Mouse (Mus musculus) ES-E14 (cell line): Measurements from ENCODE around the gene Scaf8. TPM values are rescaled to one million over a fixed set of nuclear protein-coding genes. Genes with fewer than 3 reads are reported as not detected.
"Not testable (repeated sequence)": the region's sequence is repeated elsewhere in the genome, so short reads cannot be mapped to it uniquely, and the experiment has no call there.

Experiments
- DNase-seq: peaks from one replicate; pipeline ENCODE4 v3.0.0-alpha.2; 2013; ENCODE audit warnings: low read depth, low spot score
- H3K27ac ChIP-seq: 2 replicates; pipeline ENCODE4 v1.5.1; 2012; ENCODE audit warnings: low read depth, mild to moderate bottlenecking, low read length, moderate library complexity, mixed read lengths; ENCODE audit not compliant: poor library complexity, insufficient read depth, severe bottlenecking
- H3K36me3 ChIP-seq: 2 replicates; pipeline ENCODE4 v1.6.1; 2012; ENCODE audit warnings: mild to moderate bottlenecking, low read length, moderate library complexity, mixed read lengths; ENCODE audit not compliant: control insufficient read depth, poor library complexity, insufficient read depth, severe bottlenecking
- H3K4me1 ChIP-seq, 2 experiments: fragments of 150-350 bp in 1 of 2; sonication (generic) in 1 of 2; 2 replicates each; pipeline ENCODE4 v1.6.1; 2012; ENCODE audit warnings: low read length in 2 of 2, mild to moderate bottlenecking in 1 of 2, mixed read lengths in 1 of 2; ENCODE audit not compliant: control insufficient read depth in 2 of 2, insufficient read depth in 2 of 2, poor library complexity in 1 of 2
- H3K4me3 ChIP-seq, 2 experiments: fragments of 150-350 bp in 1 of 2; sonication (generic) in 1 of 2; 2 replicates each; pipeline ENCODE4 v1.5.1; 2012; ENCODE audit warnings: low read length in 2 of 2, low read depth in 1 of 2, mild to moderate bottlenecking in 1 of 2, mixed read lengths in 1 of 2; ENCODE audit not compliant: insufficient read depth in 1 of 2, poor library complexity in 1 of 2, severe bottlenecking in 1 of 2
- H3K9ac ChIP-seq: 2 replicates; pipeline ENCODE4 v1.6.1; 2012; ENCODE audit warnings: low read depth, mild to moderate bottlenecking, low read length, mixed read lengths; ENCODE audit not compliant: poor library complexity, insufficient read depth, severe bottlenecking
- H3K9me3 ChIP-seq: fragments of 150-350 bp; sonication (generic); 2 replicates; pipeline ENCODE4 v1.6.1; 2012; ENCODE audit warnings: low read depth, mild to moderate bottlenecking, low read length; ENCODE audit not compliant: control insufficient read depth, insufficient read depth
- CHD2 ChIP-seq: IDR thresholded peaks from 2 replicates; pipeline ENCODE4 v1.6.1; 2014; ENCODE audit warnings: mild to moderate bottlenecking, low read depth, low read length, inconsistent platforms
- HCFC1 ChIP-seq: IDR thresholded peaks from 2 replicates; pipeline ENCODE4 v1.6.1; 2012; ENCODE audit warnings: low read length, inconsistent platforms, borderline replicate concordance; ENCODE audit not compliant: insufficient read depth
- MAFK ChIP-seq: IDR thresholded peaks from 2 replicates; pipeline ENCODE4 v1.6.1; 2014; ENCODE audit warnings: mild to moderate bottlenecking, low read depth, low read length, inconsistent platforms; ENCODE audit not compliant: insufficient read depth
- ZC3H11A ChIP-seq: IDR thresholded peaks from 2 replicates; pipeline ENCODE4 v1.6.1; 2012; ENCODE audit warnings: low read depth, mild to moderate bottlenecking, inconsistent platforms, low read length, borderline replicate concordance
- ZNF384 ChIP-seq: IDR thresholded peaks from 2 replicates; pipeline ENCODE4 v1.6.1; 2012; ENCODE audit warnings: low read depth, low read length, inconsistent platforms
- in situ Hi-C, 2 experiments: fragments of 600-800 bp; cut with MboI; formaldehyde crosslinking; loops; one replicate each; pipeline ENCODE4 v1.15.1; 2025; ENCODE audit warnings: low sequenced_read_pairs in 2 of 2, inconsistent platforms in 1 of 2; ENCODE audit not compliant: unreplicated experiment in 2 of 2
- total RNA-seq: library from RNA; depleted of rRNA; stranded (reverse); fragments of 300-350 nt; gene quantifications from 2 replicates; pipeline ENCODE4 v1.2.3, GENCODE M21; 2012

The Scaf8 gene
- total RNA-seq, 1 experiment, result 57.1 TPM

- DNase-seq, result no peak
- no peak for TF ChIP-seq CHD2
- no peak for TF ChIP-seq ZNF384
- no peak for TF ChIP-seq ZC3H11A
- no peak for TF ChIP-seq HCFC1
- TF ChIP-seq MAFK, result no peak
- Histone ChIP-seq H3K9ac (no peak overlapping the region), H3K36me3 (peaks cover 5% of the 10 kb centered on the region), H3K4me3 (no peak overlapping the region), H3K9me3 (no peaks in the 10 kb centered on the region), H3K4me1 (peaks cover 0 to 5% of the 10 kb centered on the region in 2 experiments; a peak in 1 of 4 replicates), H3K27ac (no peak overlapping the region)
- in situ Hi-C loops, result no loop called here
Measured at GRCm38 (mm10) chr17:3151181-3151580, 36.4 kb downstream of the Scaf8 start.

GRCm38 (mm10) chr17:3156176-3156575 is 41.4 kb downstream of the Scaf8 start:
- DNase-seq, H3K36me3 ChIP-seq, in situ Hi-C loops, H3K4me1 ChIP-seq, H3K9me3 ChIP-seq: not testable (repeated sequence)
- Histone ChIP-seq H3K27ac (peak overlapping the region; percentile 90; the same call in 1 of the 2 replicates), H3K9ac (peak overlapping the region; percentile 7; the same call in 1 of the 2 replicates), H3K4me3 (peak overlapping the region in 1 of 2 experiments; percentile 52; a peak in 2 of 4 replicates)

GRCm38 (mm10) chr17:3157016-3157415 is 42.2 kb downstream of the Scaf8 start:
- H3K9me3 ChIP-seq, result no peaks in the 10 kb centered on the region
- peaks cover 3% of the 10 kb centered on the region for H3K36me3 ChIP-seq
- H3K4me3 ChIP-seq, result peak overlapping the region in 1 of 2 experiments; percentile 52; a peak in 2 of 4 replicates
- peaks cover 5 to 8% of the 10 kb centered on the region in 2 experiments; a peak in 3 of 4 replicates for H3K4me1 ChIP-seq
- peak overlapping the region; percentile 48; the same call in 1 of the 2 replicates for H3K9ac ChIP-seq
- no peak for DNase-seq
- peak overlapping the region; percentile 90; the same call in 1 of the 2 replicates for H3K27ac ChIP-seq
- in situ Hi-C loops, result no loop called here
- no peak for TF ChIP-seq MAFK
- no peak for TF ChIP-seq ZNF384
- TF ChIP-seq CHD2, result no peak
- no peak for TF ChIP-seq ZC3H11A
- TF ChIP-seq HCFC1, result no peak

- H3K9ac ChIP-seq, result no peak overlapping the region
- DNase-seq, result no peak
- peaks cover 0 to 6% of the 10 kb centered on the region in 2 experiments; a peak in 1 of 4 replicates for H3K4me1 ChIP-seq
- H3K4me3 ChIP-seq, result no peak overlapping the region
- TF ChIP-seq ZC3H11A (no peak), ZNF384 (no peak), MAFK (no peak), CHD2 (no peak), HCFC1 (no peak)
- H3K27ac ChIP-seq, result no peak overlapping the region
- peaks cover 8% of the 10 kb centered on the region for H3K36me3 ChIP-seq
- no peaks in the 10 kb centered on the region for H3K9me3 ChIP-seq
- in situ Hi-C loops, result no loop called here
Measured at GRCm38 (mm10) chr17:3162905-3163304, 48.1 kb downstream of the Scaf8 start.

GRCm38 (mm10) chr17:3180425-3180945 is 65.7 kb downstream of the Scaf8 start:
- H3K4me1 ChIP-seq, H3K9me3 ChIP-seq, H3K36me3 ChIP-seq, H3K27ac ChIP-seq, in situ Hi-C loops, H3K4me3 ChIP-seq, DNase-seq, H3K9ac ChIP-seq: not testable (repeated sequence)

GRCm38 (mm10) chr17:3195483-3195882 is 80.7 kb downstream of the Scaf8 start:
- H3K4me1 ChIP-seq, H3K9me3 ChIP-seq, DNase-seq, H3K4me3 ChIP-seq, H3K9ac ChIP-seq, in situ Hi-C loops, H3K27ac ChIP-seq: not testable (repeated sequence)
- H3K36me3 ChIP-seq, result peaks cover 23% of the 10 kb centered on the region
